Mouse (Mus musculus) G1E-ER4 (cell line): Measurements from ENCODE around the gene Rab40c. TPM values are rescaled to one million over a fixed set of nuclear protein-coding genes. Genes with fewer than 3 reads are reported as not detected.

ENCODE experiments used
- GATA1 ChIP-seq: IDR thresholded peaks from one replicate; pipeline ENCODE4 v1.8.0; 2012; ENCODE audit warnings: low read length, inconsistent platforms
- polyA plus RNA-seq: library from polyadenylated mRNA; stranded (reverse); fragments of >175 nt; gene quantifications from 2 replicates; pipeline ENCODE4 v1.2.3, GENCODE M21; 2012

Gene Rab40c
- polyA plus RNA-seq, 1 experiment = 12.9 TPM

- TF ChIP-seq GATA1 = no peak
Measured at GRCm38 (mm10) chr17:25875171-25876136, 44.1 kb downstream of the Rab40c start.

DNA sequence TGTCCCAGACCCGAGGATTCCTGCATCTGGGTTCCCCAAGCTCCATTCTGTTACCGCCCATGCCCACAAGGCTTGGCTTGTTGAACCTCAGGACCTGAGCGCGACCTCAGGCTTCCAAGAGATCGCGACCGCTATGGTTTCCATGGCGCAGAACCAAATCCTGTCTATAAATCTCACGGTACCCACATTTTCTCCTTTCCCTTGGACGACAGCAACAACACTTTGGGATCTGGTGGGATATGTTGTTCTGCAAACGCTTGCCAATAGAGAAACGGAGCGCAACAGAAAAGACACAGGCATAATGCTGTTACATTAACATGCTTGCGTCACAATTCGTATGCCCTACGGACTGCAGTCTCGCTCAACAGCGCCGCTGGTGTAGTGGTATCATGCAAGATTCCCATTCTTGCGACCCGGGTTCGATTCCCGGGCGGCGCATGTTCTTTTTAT is 44.8 kb downstream of the Rab40c start, which contains the start of gene Mettl26:
Gene Mettl26, plus strand, starts transcription at position 354 of the 450 bp plus-strand sequence.
- TF ChIP-seq GATA1 = no peak

DNA sequence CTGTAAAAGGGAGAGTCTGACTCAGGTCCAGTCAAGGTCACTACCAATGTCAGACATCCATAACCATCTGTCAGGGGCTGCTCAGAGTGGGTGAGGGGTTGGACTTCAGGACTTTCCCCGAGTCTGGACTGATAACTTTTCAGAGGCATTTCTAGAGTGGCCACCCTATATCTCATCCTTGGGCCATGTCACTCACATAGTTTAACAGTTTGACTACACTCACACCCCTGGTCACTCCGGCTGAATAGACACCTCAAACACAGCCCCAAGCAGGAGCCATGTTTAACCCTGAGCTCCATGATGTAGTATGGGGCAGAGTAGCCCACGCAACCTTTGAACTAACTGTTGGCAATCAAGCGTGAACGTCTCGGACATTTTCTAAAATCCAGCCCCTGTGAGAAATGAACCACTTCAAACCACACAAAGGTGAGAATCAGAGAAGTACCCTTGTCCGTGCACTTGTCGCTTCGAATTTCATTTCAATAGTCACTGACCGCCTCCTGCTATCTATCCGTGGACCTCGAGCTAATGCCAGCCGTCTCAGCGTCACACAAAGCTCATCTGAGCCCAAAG is 45.3 kb downstream of the Rab40c start:
- TF ChIP-seq GATA1 = no peak

GRCm38 (mm10) chr17:25873405-25874147 is 46.0 kb downstream of the Rab40c start:
- no peak for TF ChIP-seq GATA1

GRCm38 (mm10) chr17:25872676-25873075 is 46.9 kb downstream of the Rab40c start:
- TF ChIP-seq GATA1 = no peak

DNA sequence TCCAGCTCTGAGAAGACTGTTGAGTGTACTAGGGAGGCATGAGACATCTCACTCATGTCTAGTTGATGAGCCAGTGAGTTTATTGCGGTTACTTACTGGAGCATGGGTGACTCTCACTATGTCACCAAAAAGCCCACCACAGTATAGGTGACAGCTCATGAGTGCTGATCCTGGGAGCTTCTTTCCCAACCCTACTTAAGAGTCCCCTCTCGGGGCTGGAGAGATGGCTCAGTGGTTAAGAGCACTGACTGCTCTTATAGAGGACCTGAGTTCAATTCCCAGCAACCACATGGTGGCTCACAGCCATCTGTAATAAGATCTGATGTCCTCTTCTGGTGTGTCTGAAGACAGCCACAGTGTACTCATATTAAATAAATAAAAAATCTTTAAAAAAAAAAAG is 49.6 kb downstream of the Rab40c start:
- TF ChIP-seq GATA1 = no peak

DNA sequence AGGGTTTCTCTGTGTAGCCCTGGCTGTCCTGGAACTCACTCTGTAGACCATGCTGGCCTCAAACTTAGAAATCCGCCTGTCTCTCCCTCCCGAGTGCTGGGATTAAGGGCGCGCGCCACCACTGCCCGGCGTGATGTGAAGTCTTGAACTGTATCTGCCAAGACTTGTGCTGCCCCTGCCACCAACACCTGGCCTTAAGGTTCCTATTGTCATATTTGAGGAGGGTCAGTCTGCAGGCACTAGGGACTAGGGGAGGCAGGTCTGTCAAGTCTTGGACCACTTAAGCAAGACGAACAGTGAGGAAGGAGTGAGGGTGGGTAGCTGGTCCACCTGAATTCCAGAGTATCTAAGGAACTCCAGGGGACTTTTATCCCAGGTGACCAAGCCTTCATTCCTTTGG is 50.0 kb downstream of the Rab40c start:
- TF ChIP-seq GATA1 = no peak

DNA sequence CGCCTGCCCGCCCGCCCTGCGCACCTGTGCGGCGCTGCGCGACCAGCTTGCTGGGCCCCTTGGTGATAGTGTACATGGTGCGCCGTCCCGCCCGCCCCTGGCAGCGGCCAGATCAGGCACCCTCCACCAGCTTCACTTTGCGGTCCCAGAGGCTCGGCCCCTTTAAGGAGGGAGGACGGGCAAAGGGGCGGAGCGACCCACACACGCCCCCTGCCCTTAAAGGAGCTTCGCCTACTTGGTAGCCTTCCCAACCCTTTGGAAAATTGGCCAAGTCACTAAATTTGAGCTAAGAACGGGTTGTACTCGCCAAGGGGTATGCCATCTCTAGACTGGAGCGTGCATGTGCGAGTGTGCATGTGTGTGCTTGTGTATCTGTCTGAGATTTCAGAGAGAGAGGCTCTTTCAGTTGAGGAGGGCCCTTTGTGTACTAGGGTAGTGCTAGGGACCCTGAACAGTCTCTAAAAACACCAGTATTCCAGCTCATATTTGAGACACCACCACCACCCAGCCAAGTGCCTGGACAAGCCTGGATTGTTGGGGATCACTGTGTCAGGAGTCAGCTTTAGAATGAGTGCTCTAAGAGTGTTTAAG is 50.8 kb downstream of the Rab40c start, which contains the start of gene Mcrip2:
Gene Mcrip2, minus strand, starts transcription at position 164 of the 591 bp plus-strand sequence.
- no peak for TF ChIP-seq GATA1

DNA sequence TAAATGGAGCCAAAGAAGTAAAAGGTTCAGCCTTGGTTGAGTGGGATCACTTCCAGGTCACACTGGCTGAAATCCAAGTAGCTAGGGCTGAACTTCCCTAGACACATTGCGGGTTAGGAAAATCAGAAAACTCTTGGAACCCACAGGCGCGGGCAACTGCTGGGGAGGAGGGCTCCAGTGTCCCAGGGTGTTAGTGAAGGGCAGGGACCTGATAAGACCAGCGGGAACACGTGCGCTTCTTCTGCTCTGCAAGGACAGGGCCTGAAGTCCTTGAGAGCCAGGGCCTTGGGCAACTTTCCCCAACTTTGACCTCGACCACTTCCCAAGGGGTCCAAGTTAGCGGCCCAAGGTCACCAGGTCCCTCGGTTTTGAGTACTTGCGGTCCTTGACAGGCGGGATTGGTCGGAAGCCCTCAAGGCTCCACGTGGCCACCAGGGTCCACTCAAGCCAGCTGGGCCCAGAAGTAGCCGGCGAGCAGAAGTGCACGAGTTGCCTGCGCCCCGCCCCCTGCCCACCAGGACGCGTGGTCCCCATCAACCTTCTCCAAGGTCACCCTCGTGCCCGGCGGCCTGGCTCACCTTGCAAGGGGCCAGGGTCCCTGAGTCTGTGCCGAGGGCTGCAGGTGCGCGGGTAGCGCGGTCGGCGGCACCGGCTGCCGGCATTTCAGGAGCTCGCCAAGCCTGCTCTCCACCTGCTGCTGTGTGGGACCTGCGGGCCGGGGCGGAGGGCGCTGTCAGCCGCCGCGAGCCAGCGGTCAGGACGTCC is 51.5 kb downstream of the Rab40c start:
- no peak for TF ChIP-seq GATA1

DNA sequence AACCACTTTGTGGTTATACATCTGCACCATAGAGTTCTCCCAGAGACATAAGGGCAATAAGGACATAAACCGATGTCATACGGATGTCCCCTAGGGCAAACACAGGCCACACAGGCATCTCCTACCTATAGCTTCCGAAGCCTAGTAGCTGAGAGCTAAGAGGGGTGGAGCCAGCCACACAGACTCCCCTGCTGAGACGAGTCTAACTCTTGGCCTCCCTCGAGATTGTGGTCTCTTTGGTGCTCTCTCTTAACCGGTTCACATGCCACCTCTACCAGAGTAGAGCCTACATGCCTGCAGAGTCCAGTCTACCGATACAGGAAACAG is 52.1 kb downstream of the Rab40c start:
- TF ChIP-seq GATA1 = no peak

DNA sequence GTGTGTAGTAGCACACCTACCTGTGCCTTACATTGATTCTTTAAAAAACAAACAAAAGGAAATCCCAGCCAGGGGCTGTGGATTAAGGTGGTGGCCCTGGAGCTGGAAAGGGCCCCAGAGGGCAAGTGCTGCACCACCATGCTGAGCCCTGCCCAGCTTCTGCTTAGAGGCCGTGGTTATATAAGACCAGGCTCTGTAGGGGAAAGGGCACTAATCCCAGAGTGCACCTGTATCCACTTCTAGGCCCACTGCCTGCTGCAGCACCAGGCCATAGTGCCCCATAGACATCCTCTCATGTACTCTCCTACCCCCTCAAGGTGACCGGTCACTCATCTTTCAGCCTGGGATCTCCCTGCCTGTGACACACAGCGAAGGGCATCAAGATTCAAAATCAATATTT is 53.4 kb downstream of the Rab40c start:
- TF ChIP-seq GATA1 = no peak

GRCm38 (mm10) chr17:25865288-25865687 is 54.2 kb downstream of the Rab40c start:
- no peak for TF ChIP-seq GATA1

GRCm38 (mm10) chr17:25864311-25864710 is 55.2 kb downstream of the Rab40c start:
- TF ChIP-seq GATA1 = no peak

- TF ChIP-seq GATA1 = no peak
Measured at GRCm38 (mm10) chr17:25863681-25864080, 55.8 kb downstream of the Rab40c start.

DNA sequence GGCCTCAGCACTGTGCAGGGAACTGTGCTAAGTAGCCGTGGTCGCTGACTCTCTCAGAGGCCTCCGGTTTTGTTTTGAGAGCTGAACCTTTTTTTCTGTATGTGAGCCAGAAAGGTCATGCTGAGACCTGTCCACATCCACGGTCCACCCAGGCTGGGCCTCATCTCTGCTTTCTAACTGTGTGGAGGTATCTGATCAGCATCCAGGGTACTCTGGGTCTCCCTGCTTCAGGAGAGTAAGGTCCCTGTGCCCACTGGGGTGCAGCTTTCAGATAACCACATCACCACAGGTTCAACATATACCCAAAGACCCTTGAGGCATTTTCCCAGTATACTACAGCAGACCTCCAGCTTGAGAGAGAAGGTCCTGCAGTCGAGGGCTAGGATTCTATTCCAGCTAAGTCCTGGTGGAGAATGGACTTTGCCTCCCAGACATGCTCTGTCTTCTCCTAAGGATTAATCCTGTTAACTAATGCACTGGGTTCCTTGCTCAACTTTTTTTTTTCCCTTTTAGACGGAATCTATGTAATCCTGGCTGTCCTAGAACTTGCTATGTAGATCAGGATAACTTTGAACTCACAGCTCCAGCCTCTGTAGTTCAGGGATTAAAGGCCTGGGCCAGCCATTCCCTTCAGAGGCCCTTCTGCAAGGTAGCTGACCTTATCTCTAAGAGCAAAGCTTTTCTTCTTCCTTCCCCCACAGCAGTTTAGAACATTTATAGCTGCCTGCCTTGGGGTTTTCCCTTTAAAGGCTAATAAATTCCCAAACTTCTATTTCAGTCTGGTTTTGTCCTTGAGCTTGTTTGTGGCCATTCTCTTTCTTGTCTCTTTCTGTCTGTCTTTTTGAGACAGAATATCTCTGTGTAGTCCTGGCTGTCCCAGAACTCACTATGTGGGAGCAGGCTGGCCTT is 57.6 kb downstream of the Rab40c start:
- no peak for TF ChIP-seq GATA1
